Mouse (Mus musculus) G1E (cell line): Measurements from ENCODE around the gene Gm11549.

Source experiments
- CTCF ChIP-seq: IDR thresholded peaks from 2 replicates; pipeline ENCODE4 v1.5.1; 2012; ENCODE audit warnings: low read depth, low read length, inconsistent platforms, mixed read lengths
- GATA1 ChIP-seq: IDR thresholded peaks from 2 replicates; pipeline ENCODE4 v1.6.1; 2012; ENCODE audit warnings: borderline replicate concordance, low read length, inconsistent platforms, mixed read lengths
- GATA2 ChIP-seq: IDR thresholded peaks from 2 replicates; pipeline ENCODE4 v1.6.1; 2012; ENCODE audit warnings: low read depth, low read length, inconsistent platforms, borderline replicate concordance
- POLR2AphosphoS5 ChIP-seq: IDR thresholded peaks from 2 replicates; pipeline ENCODE4 v1.6.1; 2012; ENCODE audit warnings: low read depth, low read length, inconsistent platforms; ENCODE audit not compliant: insufficient replicate concordance

DNA sequence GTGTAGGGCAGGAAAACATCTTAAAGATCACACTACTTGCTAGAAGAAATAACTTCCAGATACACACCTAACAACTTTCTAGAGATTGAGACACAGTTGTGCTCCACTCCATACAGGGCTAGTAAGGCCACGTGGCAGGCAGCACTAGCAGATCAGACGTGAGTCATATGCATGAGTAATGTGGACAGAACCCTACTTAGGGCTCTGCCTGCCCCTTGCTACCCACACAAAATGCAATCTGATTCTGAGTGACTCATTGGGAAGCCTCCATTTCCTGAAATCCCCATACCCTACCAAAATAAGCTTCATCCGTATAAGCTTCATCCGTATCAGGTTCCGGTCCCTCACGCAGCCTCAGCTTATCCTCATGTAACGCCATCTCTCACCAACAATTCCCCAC, 54.0 kb downstream of the Gm11549 start:
- no peak for TF ChIP-seq CTCF
- no peak for TF ChIP-seq GATA1
- TF ChIP-seq POLR2AphosphoS5: no peak
- TF ChIP-seq GATA2: no peak
